Mouse (Mus musculus): Measurements from ENCODE around the gene Ppp1r1b.

The Ppp1r1b gene

DNA sequence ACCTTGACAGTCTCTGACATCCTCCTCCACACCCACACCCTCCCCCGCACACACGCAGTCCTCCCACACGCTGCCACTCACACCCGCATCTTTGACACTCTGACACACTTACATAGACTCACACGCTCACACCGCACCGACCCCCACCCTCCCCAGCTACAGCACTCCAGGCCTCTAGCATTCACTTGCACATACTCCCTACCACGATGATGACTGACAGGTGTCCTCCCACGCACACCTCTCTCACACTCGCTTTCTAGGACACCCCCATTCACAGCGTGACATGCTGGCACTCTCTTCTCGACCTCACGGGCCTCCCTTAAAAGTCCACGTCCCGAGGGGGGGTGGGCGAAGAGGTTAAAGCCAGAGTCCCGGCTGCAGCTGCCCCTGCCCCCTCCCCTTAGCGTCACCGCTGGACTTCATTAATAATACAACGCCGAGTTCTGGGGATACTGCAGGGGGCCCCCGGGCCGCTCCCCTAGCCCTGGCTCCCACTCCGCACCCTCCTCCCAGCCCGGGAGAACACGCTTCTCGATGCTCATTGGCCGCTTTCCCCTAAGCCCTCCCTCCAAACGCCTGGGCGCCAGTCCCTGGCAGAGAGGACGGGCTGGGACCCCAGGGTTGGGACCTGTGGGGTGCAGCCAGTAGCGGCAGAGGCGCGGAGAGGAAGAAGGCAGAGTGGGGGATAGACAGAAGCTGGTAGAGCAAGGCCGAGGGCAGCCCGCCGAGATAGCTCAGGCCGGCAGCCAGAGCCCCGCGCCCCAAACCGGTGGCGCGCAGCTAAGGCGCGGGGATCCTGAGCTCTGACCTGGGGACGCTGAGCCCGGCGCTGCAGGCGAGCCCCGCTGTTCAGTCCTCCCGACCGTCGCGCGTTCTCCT lies at the start of gene Ppp1r1b:
Ppp1r1b (plus strand) TSS at position 322 of the 879 bp plus-strand sequence.
- DNase-seq (ENCODE audit: inconsistent age in 2 of 2, low spot score in 1 of 2): peak; percentile 43 to 72

DNA sequence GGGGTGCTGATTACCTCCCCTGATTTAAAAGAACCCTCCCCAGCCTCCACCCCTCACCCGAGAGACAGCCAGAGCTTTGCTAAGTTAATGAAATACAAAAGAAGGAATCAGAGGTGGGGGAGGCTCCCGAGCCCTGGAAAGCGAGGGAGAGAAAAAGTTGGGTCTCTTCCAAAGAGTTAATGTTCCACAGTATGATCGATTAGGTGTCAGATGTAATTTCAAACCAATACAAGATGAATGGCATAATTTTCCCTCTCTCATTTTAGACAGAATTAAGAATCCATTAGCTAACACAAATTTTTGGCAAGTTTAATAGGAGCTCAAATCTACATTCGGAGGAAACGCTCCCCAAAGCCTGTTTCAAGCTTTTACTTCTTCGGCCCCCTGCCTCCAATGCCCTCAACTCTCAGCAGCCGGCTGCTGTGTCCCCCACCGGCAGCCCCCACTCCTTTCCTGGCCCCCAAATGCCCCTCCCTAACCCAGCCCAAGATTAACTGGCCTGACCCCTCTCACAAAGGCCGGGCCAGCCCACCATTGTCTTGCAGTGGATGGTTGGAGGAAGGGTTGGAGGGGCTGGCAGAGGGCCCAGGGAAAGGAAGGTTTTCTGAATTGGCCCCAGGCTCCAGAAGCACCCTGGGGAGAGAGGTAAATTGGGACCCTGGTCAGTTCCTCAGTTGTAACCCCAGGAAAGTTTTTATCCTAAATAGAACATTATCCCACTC lies 49.6 kb upstream of the Ppp1r1b start:
- DNase-seq (ENCODE audit: inconsistent age in 2 of 2, low spot score in 1 of 2): no peak

DNA sequence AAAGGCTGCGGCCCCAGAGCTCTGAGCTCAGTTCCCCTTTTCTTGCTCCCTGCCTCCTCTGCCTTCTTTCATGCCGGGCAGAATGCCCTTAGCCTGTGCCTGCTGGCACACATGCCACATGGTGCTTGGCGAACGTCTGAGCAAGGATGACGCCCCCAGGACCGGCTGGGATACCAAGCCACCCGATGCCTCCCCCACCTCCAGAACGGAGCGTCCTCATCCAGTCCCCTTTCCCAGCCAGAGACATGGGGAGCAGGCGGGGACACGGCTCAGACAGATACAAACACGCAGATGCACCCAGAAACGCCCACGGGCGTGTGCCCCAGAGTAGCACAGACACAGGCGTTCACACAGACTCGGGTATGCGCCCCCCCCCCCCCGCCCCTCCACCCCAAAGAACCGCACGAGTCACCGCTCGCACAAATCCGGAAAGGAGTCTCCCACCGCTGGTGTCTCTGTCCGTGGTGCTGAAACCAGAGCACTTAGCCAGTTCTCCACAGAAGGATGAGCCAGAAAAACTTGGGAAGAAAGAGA lies 34.3 kb upstream of the Ppp1r1b start:
- peak; percentile 45 to 81 for DNase-seq (ENCODE audit: inconsistent age in 2 of 2, low spot score in 1 of 2)

DNA sequence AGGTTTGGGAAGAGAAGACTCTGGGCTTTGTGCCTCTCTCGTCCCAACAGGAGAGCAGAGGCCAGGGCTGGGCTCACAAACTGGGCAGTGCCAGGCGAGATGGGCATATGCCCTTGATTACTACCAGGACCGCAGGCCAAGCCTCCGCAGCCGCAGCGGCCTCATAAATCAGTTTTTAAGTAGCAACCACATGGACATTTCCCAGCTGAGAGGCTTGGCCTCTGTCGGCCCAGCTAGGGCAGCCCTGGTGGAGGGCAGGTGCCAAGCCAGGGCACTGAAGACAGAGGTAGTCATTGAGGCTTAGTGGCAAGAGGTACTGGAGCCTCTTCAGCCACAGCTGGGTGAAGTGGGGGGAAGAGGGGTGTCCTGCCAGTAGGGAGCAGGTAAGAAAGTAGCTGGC lies 30.7 kb upstream of the Ppp1r1b start:
- peak in 1 of 2 experiments; percentile 16 for DNase-seq (ENCODE audit: inconsistent age in 2 of 2, low spot score in 1 of 2)

DNA sequence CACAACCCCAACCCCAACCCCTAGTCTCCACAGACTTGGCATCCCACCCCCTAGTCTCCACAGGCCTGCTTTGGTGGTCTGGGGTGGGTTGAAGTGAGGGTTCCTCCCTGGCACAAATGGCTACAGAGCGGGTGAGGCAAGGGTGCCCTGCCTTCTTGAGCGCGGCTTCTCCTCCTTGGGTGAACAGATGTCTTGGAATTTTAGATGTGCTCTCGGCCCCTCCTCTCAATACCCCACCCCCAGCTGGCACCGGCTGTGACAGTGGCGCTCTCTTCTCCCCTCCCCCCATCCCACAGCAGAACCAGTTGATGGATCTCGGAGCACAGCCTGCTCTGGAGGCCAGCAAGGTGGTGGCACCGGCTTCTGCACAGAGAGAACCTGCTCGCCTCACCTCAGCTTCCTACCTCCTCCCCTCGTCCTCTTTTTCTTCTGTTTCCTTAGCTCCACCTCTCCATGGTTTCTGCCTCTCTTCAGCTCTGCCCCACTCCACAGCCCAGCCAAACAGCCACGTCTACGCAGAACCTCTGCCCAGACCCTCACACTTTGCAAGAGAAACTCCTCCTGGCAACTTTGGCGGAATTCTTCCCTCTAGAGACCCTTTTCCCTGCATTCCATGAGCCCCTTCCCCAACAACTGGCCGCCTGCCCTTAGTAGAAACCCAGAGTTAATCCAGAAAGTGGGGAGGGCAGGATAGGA lies 29.6 kb upstream of the Ppp1r1b start:
- DNase-seq (ENCODE audit: inconsistent age in 2 of 2, low spot score in 1 of 2): no peak

DNA sequence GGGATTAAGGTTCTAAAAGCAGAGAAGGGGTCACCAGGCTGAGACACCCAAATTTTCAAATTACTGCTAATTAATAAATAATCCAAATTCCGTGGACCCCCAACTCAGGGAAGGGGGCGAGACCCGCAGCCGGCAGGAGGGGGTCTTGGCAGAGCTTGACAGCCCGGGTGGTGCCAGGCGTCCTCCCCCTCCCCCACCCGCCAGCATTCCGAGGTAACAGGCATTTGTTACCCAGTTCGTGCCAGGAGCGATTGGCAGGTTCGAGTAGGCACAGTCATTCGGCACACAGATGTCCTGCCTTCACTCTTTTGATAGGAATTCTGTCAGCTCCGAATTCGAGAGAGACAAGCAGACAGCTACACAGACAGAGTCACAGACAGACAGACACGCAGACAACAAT lies 29.1 kb upstream of the Ppp1r1b start:
- no peak for DNase-seq (ENCODE audit: inconsistent age in 2 of 2, low spot score in 1 of 2)

DNA sequence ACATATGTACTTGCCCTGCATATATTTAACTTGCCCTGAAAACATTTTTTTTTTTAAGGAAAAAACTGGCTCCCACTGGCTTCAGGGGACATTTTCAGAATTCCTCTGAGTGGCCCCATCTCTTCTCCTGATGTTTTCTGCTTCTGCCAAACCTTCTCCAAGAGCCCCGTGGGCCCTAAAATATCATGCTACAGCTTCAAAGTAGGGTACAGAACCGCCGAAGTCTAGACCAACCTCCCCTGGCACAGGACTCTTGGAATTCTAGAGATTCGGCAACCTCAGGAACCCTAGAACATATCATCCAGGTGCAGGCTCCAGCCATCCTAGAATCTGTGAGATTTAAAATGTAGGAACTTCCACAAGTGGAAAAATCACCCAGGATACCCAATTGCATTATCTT lies 28.7 kb upstream of the Ppp1r1b start:
- no peak for DNase-seq (ENCODE audit: inconsistent age in 2 of 2, low spot score in 1 of 2)

DNA sequence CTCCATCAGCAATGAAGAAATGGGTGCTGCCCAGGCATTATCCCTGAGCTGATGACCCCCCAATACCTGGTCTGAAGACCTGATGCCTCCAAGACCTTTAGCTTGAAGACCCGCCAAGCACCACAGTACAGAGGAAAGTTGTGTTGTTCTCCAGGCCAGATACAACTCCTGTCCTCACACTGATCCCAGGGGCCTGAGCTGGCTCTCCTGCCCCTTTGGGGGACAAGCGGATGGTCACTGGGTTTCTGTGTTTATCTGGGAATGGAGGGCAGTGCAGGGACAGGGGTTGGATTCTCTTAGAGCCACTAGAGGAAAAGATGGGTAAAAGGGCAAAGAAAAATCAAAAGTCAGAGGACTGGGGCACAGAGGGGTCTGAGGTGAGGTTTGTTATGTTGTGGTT lies 28.3 kb upstream of the Ppp1r1b start:
- DNase-seq (ENCODE audit: inconsistent age in 2 of 2, low spot score in 1 of 2): no peak

DNA sequence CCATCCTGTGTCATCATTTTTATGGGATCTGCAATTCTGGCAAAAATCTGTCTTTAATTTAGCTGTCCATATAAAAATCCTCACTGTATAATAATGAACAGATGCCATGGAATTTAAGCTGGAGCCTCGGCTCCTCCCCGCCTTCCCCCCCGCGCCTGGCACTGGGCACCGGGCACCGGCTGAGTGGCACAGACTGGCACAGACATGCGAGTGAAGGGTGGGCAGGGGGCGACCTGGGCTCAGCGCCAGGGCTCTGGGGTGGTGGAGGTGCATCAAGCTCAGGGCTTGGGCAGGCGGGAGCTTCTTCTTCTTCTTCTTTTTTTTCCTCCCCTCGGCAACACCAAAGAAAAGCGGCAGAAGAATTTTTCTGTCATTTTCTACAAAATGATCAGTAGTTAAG lies 27.8 kb upstream of the Ppp1r1b start:
- no peak for DNase-seq (ENCODE audit: inconsistent age in 2 of 2, low spot score in 1 of 2)

DNA sequence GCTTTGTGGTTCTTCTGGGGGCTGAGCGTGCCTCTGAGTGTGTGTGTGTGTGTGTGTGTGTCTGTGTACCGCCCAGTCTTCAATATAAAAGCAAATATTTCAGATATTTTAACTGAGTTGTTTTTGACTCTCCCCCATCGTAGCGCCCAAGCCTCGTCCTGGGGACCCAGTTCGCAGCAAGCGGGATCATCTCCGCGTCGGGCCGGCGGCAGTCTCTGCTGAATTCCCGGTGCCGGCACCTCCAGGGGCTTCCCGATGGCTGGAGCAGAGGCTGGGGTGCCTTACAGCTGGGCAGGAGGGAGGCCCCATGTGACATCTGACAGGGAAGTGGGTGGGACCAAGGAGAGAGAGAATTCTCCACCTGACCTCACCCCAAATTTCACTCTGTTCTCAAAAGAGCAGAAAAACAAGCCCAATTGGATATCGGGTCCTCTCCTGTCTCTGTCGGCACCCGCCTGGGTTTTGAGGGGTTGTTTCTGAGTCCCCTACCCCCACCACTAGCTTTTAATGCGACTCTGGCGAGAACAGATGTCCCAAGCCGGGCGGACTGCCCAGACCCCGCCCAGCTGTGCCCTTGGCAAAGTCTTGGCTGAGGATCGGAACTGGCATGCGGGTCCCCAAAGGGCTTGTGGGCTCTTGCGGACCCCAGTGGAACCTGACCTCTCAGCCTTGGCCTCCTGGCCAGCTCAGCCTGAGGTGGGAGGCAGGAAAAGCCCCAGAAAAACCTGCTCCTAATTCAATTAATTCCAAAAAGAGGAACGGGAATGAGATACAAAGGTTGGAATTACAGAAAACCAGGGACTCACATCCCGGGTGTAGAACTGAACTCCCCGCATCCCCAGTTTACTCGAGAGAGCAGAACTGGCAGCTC lies 27.2 kb upstream of the Ppp1r1b start:
- peak in 1 of 2 experiments; percentile 30 for DNase-seq (ENCODE audit: inconsistent age in 2 of 2, low spot score in 1 of 2)

DNA sequence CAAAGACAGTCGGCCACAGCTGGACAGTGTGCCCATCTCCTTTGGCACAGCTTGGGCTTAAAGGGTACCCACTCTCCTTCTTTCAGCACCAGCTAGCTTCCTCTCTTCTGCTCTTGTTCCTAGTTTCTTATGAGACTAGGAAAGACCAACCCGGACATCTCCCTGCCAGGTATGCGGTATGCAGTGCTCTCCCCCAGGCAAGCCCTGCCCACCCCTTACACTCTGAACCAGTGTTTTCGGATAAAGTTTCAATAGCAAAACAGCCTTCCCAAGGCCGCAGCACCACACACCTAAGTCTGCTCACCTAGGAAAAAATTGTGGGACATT lies 26.6 kb upstream of the Ppp1r1b start:
- no peak for DNase-seq (ENCODE audit: inconsistent age in 2 of 2, low spot score in 1 of 2)

DNA sequence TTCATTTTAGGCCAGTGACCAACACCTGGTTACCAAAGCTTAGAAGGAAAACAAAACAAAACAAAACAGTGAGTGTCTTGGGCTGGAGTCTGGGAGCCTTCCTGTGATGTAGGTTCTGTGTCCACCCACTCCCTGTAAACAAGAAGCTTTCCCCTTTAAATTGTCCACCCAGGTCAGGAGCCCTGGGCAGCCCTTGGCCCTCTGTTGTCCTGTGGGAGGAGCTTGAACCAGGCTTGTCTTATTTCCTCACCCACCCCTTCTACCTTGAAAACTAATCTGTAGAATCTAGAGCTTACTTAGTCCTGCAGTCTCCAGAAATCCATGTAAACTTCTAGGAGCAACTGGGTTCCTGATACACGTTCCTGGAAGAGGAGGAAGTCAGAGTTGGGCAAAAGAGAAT lies 26.0 kb upstream of the Ppp1r1b start:
- DNase-seq (ENCODE audit: inconsistent age in 2 of 2, low spot score in 1 of 2): no peak

DNA sequence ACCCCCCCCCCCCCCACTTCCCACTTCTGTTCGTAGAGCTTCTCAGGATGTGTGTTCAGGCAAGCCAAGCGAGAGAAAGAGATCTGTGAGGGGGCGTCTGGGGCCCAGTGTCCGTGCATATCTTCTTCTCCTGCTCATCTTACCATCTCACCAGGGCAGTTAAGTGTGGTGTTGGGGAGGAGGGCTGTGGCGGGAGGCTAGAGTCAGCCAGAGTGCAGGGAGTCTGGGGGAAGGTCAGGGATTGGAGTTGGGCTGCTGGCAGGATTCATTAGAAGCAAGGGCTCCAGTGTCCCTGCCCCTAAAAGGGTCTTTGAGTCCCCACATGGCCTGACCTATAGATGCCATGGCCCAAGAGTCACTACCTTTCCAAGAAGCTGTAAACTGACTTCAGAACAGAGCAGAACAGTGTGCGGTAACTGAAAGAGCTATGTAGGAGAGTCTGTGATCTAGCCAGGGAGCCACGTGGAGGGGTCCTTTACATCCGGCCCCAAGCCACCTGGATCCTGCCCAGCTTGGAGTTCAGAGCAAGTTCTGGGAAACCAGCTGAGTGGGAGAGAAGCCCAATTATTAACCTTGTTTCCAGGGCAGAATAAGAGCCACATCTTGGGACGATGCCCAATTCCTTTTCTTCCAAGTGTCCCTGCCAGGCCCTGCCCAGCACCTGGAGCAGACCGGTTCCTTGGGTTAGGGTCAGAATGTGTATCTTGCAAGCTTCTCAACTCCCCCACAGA lies 24.9 kb upstream of the Ppp1r1b start:
- no peak for DNase-seq (ENCODE audit: inconsistent age in 2 of 2, low spot score in 1 of 2)

DNA sequence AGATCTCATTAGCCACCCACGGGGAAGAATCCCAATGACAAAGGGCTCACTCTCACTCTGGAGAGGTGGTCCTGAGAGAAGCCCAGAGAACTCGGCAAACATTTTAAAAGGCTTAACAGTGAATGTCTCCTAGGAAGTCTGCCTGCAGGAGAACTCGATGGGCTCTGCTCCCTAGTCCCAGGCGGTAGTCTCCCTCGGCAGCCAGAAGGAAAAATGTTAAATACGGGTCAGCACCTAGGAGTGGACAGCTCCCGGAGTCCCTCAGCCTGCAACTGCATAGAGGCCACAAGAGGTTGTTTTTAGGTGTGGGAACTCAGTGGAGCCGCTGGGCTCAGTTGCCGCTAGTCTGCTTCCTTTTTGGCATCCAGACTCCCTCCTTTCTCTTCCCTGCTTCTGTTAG lies 24.3 kb upstream of the Ppp1r1b start:
- DNase-seq (ENCODE audit: inconsistent age in 2 of 2, low spot score in 1 of 2): peak in 1 of 2 experiments; percentile 75

DNA sequence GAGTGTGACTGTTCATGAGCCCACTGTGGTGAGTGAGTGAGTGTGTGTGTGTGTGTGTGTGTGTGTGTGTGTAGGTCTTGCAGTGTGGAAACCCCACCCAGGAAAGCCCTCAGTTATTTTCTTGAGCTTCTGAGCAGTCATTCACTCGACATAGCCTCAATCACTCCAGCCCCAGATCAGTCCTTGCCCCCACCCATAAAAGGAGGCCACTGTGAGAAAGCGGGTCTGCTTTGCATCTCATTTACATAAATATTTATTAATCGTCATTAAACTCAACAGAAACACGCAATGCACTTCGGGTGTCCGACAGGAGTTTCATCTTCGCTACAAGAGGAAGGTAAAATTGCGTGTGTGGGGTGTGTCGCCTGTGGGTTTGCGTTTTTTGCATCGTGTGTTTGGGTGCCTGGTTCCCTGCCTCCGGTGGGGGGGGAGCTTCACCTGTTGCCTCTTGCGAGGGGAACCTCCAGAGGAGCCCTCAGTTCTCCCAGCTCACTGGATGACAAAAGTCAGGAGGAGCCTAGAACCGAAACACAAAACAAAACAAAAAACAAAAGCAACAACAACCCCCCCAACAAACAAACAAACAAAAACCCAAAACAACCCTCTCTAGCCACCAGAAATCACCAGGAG lies 22.9 kb upstream of the Ppp1r1b start:
- DNase-seq (ENCODE audit: inconsistent age in 2 of 2, low spot score in 1 of 2): no peak

DNA sequence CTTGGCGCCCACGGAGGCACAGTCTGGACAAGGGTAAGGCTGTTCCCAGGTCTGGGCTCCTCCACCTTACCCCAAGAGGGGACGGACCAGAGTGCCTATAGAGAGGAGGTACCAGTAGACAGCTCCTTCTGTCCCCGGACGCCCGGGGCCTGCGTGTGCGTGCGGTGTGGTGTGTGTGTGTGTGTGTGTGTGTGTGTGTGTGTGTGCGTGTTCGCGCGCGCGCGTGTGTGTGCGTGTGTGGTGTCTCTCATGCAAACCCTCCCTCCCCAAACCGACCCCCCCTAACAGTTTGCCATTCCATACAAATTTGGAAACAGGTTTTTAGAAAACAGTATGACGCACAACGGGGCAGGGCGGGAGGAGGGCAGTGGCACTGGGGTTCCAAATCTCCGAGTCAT lies 22.4 kb upstream of the Ppp1r1b start:
- no peak for DNase-seq (ENCODE audit: inconsistent age in 2 of 2, low spot score in 1 of 2)

DNA sequence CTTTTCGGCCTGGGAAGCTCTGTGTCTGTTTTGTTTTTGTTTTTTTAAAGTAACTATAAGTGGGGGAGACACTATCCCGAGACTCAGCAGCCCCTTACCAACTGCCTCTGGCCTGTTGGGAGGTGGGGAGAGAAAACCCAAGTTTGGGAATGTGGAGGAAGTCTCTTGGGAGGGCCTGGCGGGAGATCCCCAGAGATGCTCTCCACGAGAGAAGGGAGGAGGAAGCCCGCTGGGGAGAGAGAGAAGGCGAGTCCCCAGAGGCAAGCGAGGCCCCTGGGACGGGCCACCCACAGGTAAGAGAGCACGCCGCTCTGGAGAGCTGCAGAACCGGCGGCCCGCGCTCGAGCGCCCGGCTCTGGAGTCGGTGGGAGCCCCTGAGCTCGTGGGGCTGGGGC lies 21.5 kb upstream of the Ppp1r1b start:
- DNase-seq (ENCODE audit: inconsistent age in 2 of 2, low spot score in 1 of 2): no peak

DNA sequence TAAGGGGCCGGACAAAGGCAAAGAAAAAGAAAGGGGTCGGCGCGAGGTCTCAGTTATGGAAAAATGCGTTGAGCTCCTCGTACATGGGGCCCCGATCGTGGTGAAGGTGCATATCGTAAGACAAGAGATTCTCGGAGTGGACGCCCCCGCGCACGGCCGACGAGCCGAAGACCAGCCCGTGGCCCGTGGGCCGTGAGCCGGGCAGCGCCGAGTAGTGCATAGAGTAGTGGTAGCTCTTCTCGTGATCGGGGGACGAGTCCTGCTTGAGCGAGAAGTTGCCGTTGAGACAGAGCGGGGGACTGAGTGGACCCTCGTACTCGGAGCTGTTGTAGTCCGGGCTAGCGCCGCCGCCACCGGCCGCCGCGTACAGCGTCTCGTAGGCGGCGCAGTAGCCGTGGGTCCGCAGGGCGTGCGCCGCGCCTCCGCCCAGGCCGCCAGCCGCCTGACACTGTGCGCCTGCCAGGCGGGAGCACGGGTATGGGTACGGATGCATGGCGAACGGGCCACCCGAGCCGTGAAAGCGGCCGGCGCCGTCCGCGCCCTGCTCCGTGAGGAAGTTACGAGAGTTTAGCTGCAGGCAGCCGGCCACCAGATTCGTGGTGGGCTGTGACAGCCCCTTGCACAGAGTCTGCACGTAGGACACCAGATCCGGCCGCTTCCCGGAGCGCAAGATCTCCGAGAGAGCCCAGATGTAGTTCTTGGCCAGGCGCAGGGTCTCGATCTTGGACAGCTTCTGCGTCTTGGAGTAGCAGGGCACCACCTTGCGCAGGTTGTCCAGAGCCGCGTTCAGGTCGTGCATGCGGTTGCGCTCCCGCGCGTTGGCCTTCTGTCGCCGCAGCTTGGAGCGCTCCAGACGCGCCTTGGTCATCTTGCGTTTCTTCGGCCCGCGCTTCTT lies 20.8 kb upstream of the Ppp1r1b start:
- DNase-seq (ENCODE audit: inconsistent age in 2 of 2, low spot score in 1 of 2): peak in 1 of 2 experiments; percentile 53

DNA sequence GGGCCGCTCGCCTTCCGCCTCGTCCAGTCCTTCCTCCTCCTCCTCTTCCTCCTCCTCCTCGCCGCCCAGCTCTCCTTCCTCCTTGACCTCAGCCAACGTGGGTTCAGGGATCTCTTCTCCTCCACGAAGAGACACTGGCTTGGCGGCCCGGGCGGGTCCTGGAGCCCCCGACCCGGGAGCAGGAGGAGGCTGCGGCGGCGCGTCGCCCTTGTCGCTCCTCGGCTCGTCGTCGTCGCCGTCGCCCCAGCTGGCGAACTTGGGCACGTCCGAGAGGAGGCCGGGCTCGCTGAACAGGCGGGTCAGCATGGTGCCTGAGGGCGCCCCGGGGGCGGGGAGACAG lies 20.2 kb upstream of the Ppp1r1b start:
- peak in 1 of 2 experiments; percentile 40 for DNase-seq (ENCODE audit: inconsistent age in 2 of 2, low spot score in 1 of 2)
